Mouse (Mus musculus): ENCODE measurements around the gene Slc46a3. TPM values are rescaled to one million over a fixed set of nuclear protein-coding genes. Genes with fewer than 3 reads are reported as not detected.
A peak's percentile ranks its signal among the peaks of the same experiment; 100 is the strongest.

Gene Slc46a3
- polyA plus RNA-seq, 1 experiment from 2014 or later: 21.4 TPM

- Histone ChIP-seq H3K9me3 (ENCODE audit: control insufficient read depth, low read length) (no peaks in the 10 kb centered on the region), H3K27ac (ENCODE audit: low read length) (no peak overlapping the region), H3K27me3 (replicated peaks; ENCODE audit: control insufficient read depth, insufficient read depth, low read length) (no peaks in the 10 kb centered on the region), H3K4me3 (ENCODE audit: low read length) (no peak overlapping the region), H3K4me2 (ENCODE audit: low read depth, low read length) (no peak overlapping the region), H3K4me1 (ENCODE audit: control insufficient read depth, insufficient read depth, low read length) (peaks cover 10% of the 10 kb centered on the region; the same call in 1 of the 2 replicates), H3K36me3 (ENCODE audit: control insufficient read depth, insufficient read depth, low read length) (no peaks in the 10 kb centered on the region), H3K9ac (ENCODE audit: low read depth, low read length) (no peak overlapping the region)
- ATAC-seq: no peak
- 51% methylated on average over 6 of the region's 6 CpGs for WGBS
Observed at GRCm38 (mm10) chr5:147915038-147915566, 20.5 kb upstream of the Slc46a3 start.

GRCm38 (mm10) chr5:147913241-147913842, 18.7 kb upstream of the Slc46a3 start:
- Histone ChIP-seq H3K4me2 (ENCODE audit: low read depth, low read length) (0 out of 2 replicates have a peak overlapping the region, but pooled peaks have one; percentile 25), H3K27me3 (replicated peaks; ENCODE audit: control insufficient read depth, insufficient read depth, low read length) (no peaks in the 10 kb centered on the region), H3K27ac (ENCODE audit: low read length) (peak overlapping the region; percentile 41; the same call in 1 of the 2 replicates), H3K9ac (ENCODE audit: low read depth, low read length) (peak overlapping the region; percentile 29; the same call in 1 of the 2 replicates), H3K4me3 (ENCODE audit: low read length) (no peak overlapping the region), H3K4me1 (ENCODE audit: control insufficient read depth, insufficient read depth, low read length) (peaks cover 10% of the 10 kb centered on the region; the same call in 1 of the 2 replicates), H3K9me3 (ENCODE audit: control insufficient read depth, low read length) (no peaks in the 10 kb centered on the region), H3K36me3 (ENCODE audit: control insufficient read depth, insufficient read depth, low read length) (no peaks in the 10 kb centered on the region)
- 26% methylated on average over 14 of the region's 14 CpGs for WGBS
- peak; percentile 50 for ATAC-seq

- no peak overlapping the region for H3K4me2 ChIP-seq (ENCODE audit: low read depth, low read length)
- peak overlapping the region; percentile 9; the same call in 1 of the 2 replicates for H3K27ac ChIP-seq (ENCODE audit: low read length)
- H3K4me3 ChIP-seq (ENCODE audit: low read length): no peak overlapping the region
- no peak for ATAC-seq
- H3K27me3 ChIP-seq (replicated peaks; ENCODE audit: control insufficient read depth, insufficient read depth, low read length): no peaks in the 10 kb centered on the region
- WGBS: 72% methylated on average over 5 of the region's 5 CpGs
- peaks cover 10% of the 10 kb centered on the region; the same call in 1 of the 2 replicates for H3K4me1 ChIP-seq (ENCODE audit: control insufficient read depth, insufficient read depth, low read length)
- H3K9me3 ChIP-seq (ENCODE audit: control insufficient read depth, low read length): no peaks in the 10 kb centered on the region
- no peak overlapping the region for H3K9ac ChIP-seq (ENCODE audit: low read depth, low read length)
- H3K36me3 ChIP-seq (ENCODE audit: control insufficient read depth, insufficient read depth, low read length): no peaks in the 10 kb centered on the region
Observed at GRCm38 (mm10) chr5:147911744-147912143, 17.1 kb upstream of the Slc46a3 start.

- peak; percentile 68 for ATAC-seq
Observed at GRCm38 (mm10) chr5:147910807-147911509, 16.3 kb upstream of the Slc46a3 start.

GRCm38 (mm10) chr5:147907851-147908250, 13.2 kb upstream of the Slc46a3 start:
- Histone ChIP-seq H3K9me3 (ENCODE audit: control insufficient read depth, low read length) (no peaks in the 10 kb centered on the region), H3K4me2 (ENCODE audit: low read depth, low read length) (no peak overlapping the region), H3K4me1 (ENCODE audit: control insufficient read depth, insufficient read depth, low read length) (no peaks in the 10 kb centered on the region), H3K27me3 (replicated peaks; ENCODE audit: control insufficient read depth, insufficient read depth, low read length) (no peaks in the 10 kb centered on the region), H3K36me3 (ENCODE audit: control insufficient read depth, insufficient read depth, low read length) (no peaks in the 10 kb centered on the region), H3K9ac (ENCODE audit: low read depth, low read length) (no peak overlapping the region), H3K4me3 (ENCODE audit: low read length) (no peak overlapping the region), H3K27ac (ENCODE audit: low read length) (no peak overlapping the region)
- 62% methylated on average over 8 of the region's 8 CpGs for WGBS
- peak; percentile 85 for ATAC-seq

More at GRCm38 (mm10) chr5:147910807-147911509, 16.3 kb upstream of the Slc46a3 start:
- no peak overlapping the region for H3K4me3 ChIP-seq (ENCODE audit: low read length)
- H3K27ac ChIP-seq (ENCODE audit: low read length): peak overlapping the region; percentile 9; the same call in 1 of the 2 replicates
- no peaks in the 10 kb centered on the region for H3K36me3 ChIP-seq (ENCODE audit: control insufficient read depth, insufficient read depth, low read length)
- peaks cover 10% of the 10 kb centered on the region; the same call in 1 of the 2 replicates for H3K4me1 ChIP-seq (ENCODE audit: control insufficient read depth, insufficient read depth, low read length)
- 65% methylated on average over 12 of the region's 12 CpGs for WGBS
- H3K9ac ChIP-seq (ENCODE audit: low read depth, low read length): no peak overlapping the region
- no peaks in the 10 kb centered on the region for H3K27me3 ChIP-seq (replicated peaks; ENCODE audit: control insufficient read depth, insufficient read depth, low read length)
- H3K4me2 ChIP-seq (ENCODE audit: low read depth, low read length): no peak overlapping the region
- H3K9me3 ChIP-seq (ENCODE audit: control insufficient read depth, low read length): no peaks in the 10 kb centered on the region

GRCm38 (mm10) chr5:147907144-147907543, 12.5 kb upstream of the Slc46a3 start:
- H3K4me3 ChIP-seq (ENCODE audit: low read length): no peak overlapping the region
- H3K9me3 ChIP-seq (ENCODE audit: control insufficient read depth, low read length): no peaks in the 10 kb centered on the region
- no peak overlapping the region for H3K27ac ChIP-seq (ENCODE audit: low read length)
- no peak overlapping the region for H3K9ac ChIP-seq (ENCODE audit: low read depth, low read length)
- no peak for ATAC-seq
- no peak overlapping the region for H3K4me2 ChIP-seq (ENCODE audit: low read depth, low read length)
- H3K27me3 ChIP-seq (replicated peaks; ENCODE audit: control insufficient read depth, insufficient read depth, low read length): no peaks in the 10 kb centered on the region
- 46% methylated on average over 10 of the region's 11 CpGs for WGBS
- no peaks in the 10 kb centered on the region for H3K4me1 ChIP-seq (ENCODE audit: control insufficient read depth, insufficient read depth, low read length)
- H3K36me3 ChIP-seq (ENCODE audit: control insufficient read depth, insufficient read depth, low read length): no peaks in the 10 kb centered on the region

- no peaks in the 10 kb centered on the region for H3K27me3 ChIP-seq (replicated peaks; ENCODE audit: control insufficient read depth, insufficient read depth, low read length)
- 76% methylated on average over 9 of the region's 9 CpGs for WGBS
- H3K9me3 ChIP-seq (ENCODE audit: control insufficient read depth, low read length): no peaks in the 10 kb centered on the region
- H3K9ac ChIP-seq (ENCODE audit: low read depth, low read length): no peak overlapping the region
- H3K36me3 ChIP-seq (ENCODE audit: control insufficient read depth, insufficient read depth, low read length): no peaks in the 10 kb centered on the region
- ATAC-seq: no peak
- H3K4me2 ChIP-seq (ENCODE audit: low read depth, low read length): no peak overlapping the region
- no peaks in the 10 kb centered on the region for H3K4me1 ChIP-seq (ENCODE audit: control insufficient read depth, insufficient read depth, low read length)
- H3K4me3 ChIP-seq (ENCODE audit: low read length): no peak overlapping the region
- H3K27ac ChIP-seq (ENCODE audit: low read length): no peak overlapping the region
Observed at GRCm38 (mm10) chr5:147903166-147903565, 8.6 kb upstream of the Slc46a3 start.

- 70% methylated on average over 15 of the region's 15 CpGs for WGBS
- no peaks in the 10 kb centered on the region for H3K27me3 ChIP-seq (replicated peaks; ENCODE audit: control insufficient read depth, insufficient read depth, low read length)
- no peaks in the 10 kb centered on the region for H3K9me3 ChIP-seq (ENCODE audit: control insufficient read depth, low read length)
- H3K4me3 ChIP-seq (ENCODE audit: low read length): no peak overlapping the region
- ATAC-seq: no peak
- H3K27ac ChIP-seq (ENCODE audit: low read length): no peak overlapping the region
- H3K4me1 ChIP-seq (ENCODE audit: control insufficient read depth, insufficient read depth, low read length): no peaks in the 10 kb centered on the region
- no peak overlapping the region for H3K4me2 ChIP-seq (ENCODE audit: low read depth, low read length)
- no peaks in the 10 kb centered on the region for H3K36me3 ChIP-seq (ENCODE audit: control insufficient read depth, insufficient read depth, low read length)
- H3K9ac ChIP-seq (ENCODE audit: low read depth, low read length): no peak overlapping the region
Observed at GRCm38 (mm10) chr5:147902008-147902757, 7.6 kb upstream of the Slc46a3 start.

- WGBS: 65% methylated on average over 4 of the region's 4 CpGs
- no peak for ATAC-seq
- peaks cover 5% of the 10 kb centered on the region; the same call in 1 of the 2 replicates for H3K4me1 ChIP-seq (ENCODE audit: control insufficient read depth, insufficient read depth, low read length)
Observed at GRCm38 (mm10) chr5:147898968-147899549, 4.4 kb upstream of the Slc46a3 start.

More at GRCm38 (mm10) chr5:147898968-147899549, 4.4 kb upstream of the Slc46a3 start:
- Histone ChIP-seq H3K36me3 (ENCODE audit: control insufficient read depth, insufficient read depth, low read length) (no peaks in the 10 kb centered on the region), H3K4me3 (ENCODE audit: low read length) (no peak overlapping the region), H3K4me2 (ENCODE audit: low read depth, low read length) (no peak overlapping the region), H3K27ac (ENCODE audit: low read length) (no peak overlapping the region), H3K27me3 (replicated peaks; ENCODE audit: control insufficient read depth, insufficient read depth, low read length) (no peaks in the 10 kb centered on the region), H3K9me3 (ENCODE audit: control insufficient read depth, low read length) (no peaks in the 10 kb centered on the region), H3K9ac (ENCODE audit: low read depth, low read length) (no peak overlapping the region)

All from intestine, embryonic 16.5 days (tissue).